Mouse (Mus musculus) ES-E14 (cell line): ENCODE data around the gene Eif4enif1. TPM values are rescaled to one million over a fixed set of nuclear protein-coding genes. Genes with fewer than 3 reads are reported as not detected.

Experiments
- DNase-seq: peaks from one replicate; pipeline ENCODE4 v3.0.0-alpha.2; 2013; ENCODE audit warnings: low read depth, low spot score
- H3K27ac ChIP-seq: 2 replicates; pipeline ENCODE4 v1.5.1; 2012; ENCODE audit warnings: low read depth, mild to moderate bottlenecking, low read length, moderate library complexity, mixed read lengths; ENCODE audit not compliant: poor library complexity, insufficient read depth, severe bottlenecking
- H3K36me3 ChIP-seq: 2 replicates; pipeline ENCODE4 v1.6.1; 2012; ENCODE audit warnings: mild to moderate bottlenecking, low read length, moderate library complexity, mixed read lengths; ENCODE audit not compliant: control insufficient read depth, poor library complexity, insufficient read depth, severe bottlenecking
- H3K4me1 ChIP-seq, 2 experiments: fragments of 150-350 bp in 1 of 2; sonication (generic) in 1 of 2; 2 replicates each; pipeline ENCODE4 v1.6.1; 2012; ENCODE audit warnings: low read length in 2 of 2, mild to moderate bottlenecking in 1 of 2, mixed read lengths in 1 of 2; ENCODE audit not compliant: control insufficient read depth in 2 of 2, insufficient read depth in 2 of 2, poor library complexity in 1 of 2
- H3K4me3 ChIP-seq, 2 experiments: fragments of 150-350 bp in 1 of 2; sonication (generic) in 1 of 2; 2 replicates each; pipeline ENCODE4 v1.5.1; 2012; ENCODE audit warnings: low read length in 2 of 2, low read depth in 1 of 2, mild to moderate bottlenecking in 1 of 2, mixed read lengths in 1 of 2; ENCODE audit not compliant: insufficient read depth in 1 of 2, poor library complexity in 1 of 2, severe bottlenecking in 1 of 2
- H3K9ac ChIP-seq: 2 replicates; pipeline ENCODE4 v1.6.1; 2012; ENCODE audit warnings: low read depth, mild to moderate bottlenecking, low read length, mixed read lengths; ENCODE audit not compliant: poor library complexity, insufficient read depth, severe bottlenecking
- H3K9me3 ChIP-seq: fragments of 150-350 bp; sonication (generic); 2 replicates; pipeline ENCODE4 v1.6.1; 2012; ENCODE audit warnings: low read depth, mild to moderate bottlenecking, low read length; ENCODE audit not compliant: control insufficient read depth, insufficient read depth
- CHD2 ChIP-seq: IDR thresholded peaks from 2 replicates; pipeline ENCODE4 v1.6.1; 2014; ENCODE audit warnings: mild to moderate bottlenecking, low read depth, low read length, inconsistent platforms
- HCFC1 ChIP-seq: IDR thresholded peaks from 2 replicates; pipeline ENCODE4 v1.6.1; 2012; ENCODE audit warnings: low read length, inconsistent platforms, borderline replicate concordance; ENCODE audit not compliant: insufficient read depth
- MAFK ChIP-seq: IDR thresholded peaks from 2 replicates; pipeline ENCODE4 v1.6.1; 2014; ENCODE audit warnings: mild to moderate bottlenecking, low read depth, low read length, inconsistent platforms; ENCODE audit not compliant: insufficient read depth
- ZC3H11A ChIP-seq: IDR thresholded peaks from 2 replicates; pipeline ENCODE4 v1.6.1; 2012; ENCODE audit warnings: low read depth, mild to moderate bottlenecking, inconsistent platforms, low read length, borderline replicate concordance
- ZNF384 ChIP-seq: IDR thresholded peaks from 2 replicates; pipeline ENCODE4 v1.6.1; 2012; ENCODE audit warnings: low read depth, low read length, inconsistent platforms
- in situ Hi-C, 2 experiments: fragments of 600-800 bp; cut with MboI; formaldehyde crosslinking; loops; one replicate each; pipeline ENCODE4 v1.15.1; 2025; ENCODE audit warnings: low sequenced_read_pairs in 2 of 2, inconsistent platforms in 1 of 2; ENCODE audit not compliant: unreplicated experiment in 2 of 2
- total RNA-seq: library from RNA; depleted of rRNA; stranded (reverse); fragments of 300-350 nt; gene quantifications from 2 replicates; pipeline ENCODE4 v1.2.3, GENCODE M21; 2012

Eif4enif1 gene
- total RNA-seq, 1 experiment, result 42.3 TPM

GRCm38 (mm10) chr11:3267133-3267532 is 64.9 kb downstream of the Eif4enif1 start:
- Histone ChIP-seq H3K36me3 (peaks cover 8% of the 10 kb centered on the region; the same call in 1 of the 2 replicates), H3K27ac (no peak overlapping the region; the same call in 1 of the 2 replicates), H3K4me1 (peaks cover 5 to 15% of the 10 kb centered on the region in 2 experiments), H3K9ac (no peak overlapping the region; the same call in 1 of the 2 replicates), H3K9me3 (no peaks in the 10 kb centered on the region), H3K4me3 (peak overlapping the region; percentile 71 to 73)
- no peak for DNase-seq
- TF ChIP-seq CHD2 (no peak), ZNF384 (peak; percentile 67), ZC3H11A (no peak), HCFC1 (no peak), MAFK (no peak)
- in situ Hi-C loops, result no loop called here

DNA sequence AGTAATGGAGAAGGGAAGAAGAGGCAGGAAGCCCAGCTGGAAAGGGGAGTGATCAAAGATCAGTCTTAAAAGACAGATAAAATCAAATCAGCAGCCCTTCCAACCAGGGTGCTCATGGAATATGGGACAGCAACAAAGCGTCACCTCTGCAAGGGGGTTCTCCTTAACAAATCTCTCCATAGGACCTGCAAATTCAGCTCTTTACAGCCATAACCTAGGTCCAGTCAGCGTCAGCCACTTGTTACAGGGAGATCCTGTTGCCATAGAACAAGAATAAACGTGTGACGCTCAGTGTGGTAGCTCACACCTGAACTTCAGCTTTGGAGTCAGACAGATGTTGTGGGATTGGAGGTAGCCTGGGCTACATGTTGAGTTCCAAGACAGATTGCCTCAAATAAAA is 67.0 kb downstream of the Eif4enif1 start:
- Histone ChIP-seq H3K27ac (no peak overlapping the region), H3K4me3 (no peak overlapping the region), H3K4me1 (peaks cover 5 to 15% of the 10 kb centered on the region in 2 experiments), H3K9ac (no peak overlapping the region; the same call in 1 of the 2 replicates), H3K9me3 (no peaks in the 10 kb centered on the region), H3K36me3 (no peaks in the 10 kb centered on the region)
- no peak for DNase-seq
- in situ Hi-C loops, result no loop called here
- no peak for TF ChIP-seq ZNF384
- TF ChIP-seq MAFK, result no peak
- no peak for TF ChIP-seq ZC3H11A
- TF ChIP-seq HCFC1, result no peak
- no peak for TF ChIP-seq CHD2

DNA sequence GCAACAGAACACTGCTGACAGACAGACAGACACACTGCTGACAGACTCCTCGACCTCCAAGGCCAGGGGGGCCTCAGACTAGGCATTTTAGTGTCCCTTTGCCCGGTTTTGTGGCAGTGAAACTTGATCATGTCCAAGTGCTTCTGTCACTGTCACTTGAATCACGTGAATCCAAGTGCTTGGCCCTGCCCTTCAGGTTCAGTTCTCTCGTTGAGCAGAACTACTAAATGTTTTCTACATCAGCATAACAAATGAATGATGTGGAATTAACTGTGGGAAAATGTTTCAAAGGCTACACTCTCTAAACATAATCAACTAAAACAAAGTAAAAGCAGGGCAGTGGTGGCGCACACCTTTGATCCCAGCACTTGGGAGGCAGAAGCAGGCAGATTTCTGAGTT is 76.2 kb downstream of the Eif4enif1 start:
- in situ Hi-C loops, result no loop called here
- no peaks in the 10 kb centered on the region for H3K4me1 ChIP-seq
- no peak overlapping the region for H3K4me3 ChIP-seq
- no peak for DNase-seq
- no peaks in the 10 kb centered on the region for H3K36me3 ChIP-seq
- no peak overlapping the region for H3K9ac ChIP-seq
- no peak overlapping the region for H3K27ac ChIP-seq
- TF ChIP-seq MAFK, result no peak
- TF ChIP-seq CHD2, result no peak
- TF ChIP-seq HCFC1, result no peak
- no peak for TF ChIP-seq ZC3H11A
- TF ChIP-seq ZNF384, result no peak
- no peaks in the 10 kb centered on the region; the same call in 1 of the 2 replicates for H3K9me3 ChIP-seq

DNA sequence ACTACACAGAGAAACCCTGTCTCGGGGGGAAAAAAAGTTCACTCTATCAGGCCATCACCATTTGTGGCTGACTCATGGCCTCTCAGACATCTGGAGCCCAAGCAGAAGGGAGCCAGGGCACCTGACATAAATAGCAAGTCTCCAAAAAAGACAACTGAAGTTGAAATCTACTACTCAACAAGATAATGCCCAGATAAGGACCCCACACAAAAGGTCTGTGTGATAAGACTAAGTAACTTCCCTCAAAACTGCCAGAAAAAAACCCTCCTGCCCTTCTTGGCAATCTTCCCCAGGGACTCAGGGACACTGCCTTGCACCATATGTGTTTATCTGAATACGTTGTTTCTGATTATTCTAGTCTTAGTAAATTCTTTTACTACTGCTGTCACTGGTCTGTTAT is 77.5 kb downstream of the Eif4enif1 start:
- no peak overlapping the region for H3K4me3 ChIP-seq
- no peak for TF ChIP-seq ZC3H11A
- TF ChIP-seq HCFC1, result no peak
- TF ChIP-seq CHD2, result no peak
- TF ChIP-seq ZNF384, result no peak
- TF ChIP-seq MAFK, result no peak
- DNase-seq, result no peak
- H3K9ac ChIP-seq, result no peak overlapping the region
- in situ Hi-C loops, result no loop called here
- H3K27ac ChIP-seq, result no peak overlapping the region
- no peaks in the 10 kb centered on the region for H3K36me3 ChIP-seq
- H3K9me3 ChIP-seq, result no peaks in the 10 kb centered on the region; the same call in 1 of the 2 replicates
- no peaks in the 10 kb centered on the region for H3K4me1 ChIP-seq

GRCm38 (mm10) chr11:3282887-3283286 is 80.7 kb downstream of the Eif4enif1 start:
- peaks cover 2% of the 10 kb centered on the region in 2 experiments; a peak in 1 of 4 replicates for H3K4me1 ChIP-seq
- no peak for DNase-seq
- in situ Hi-C loops, result no loop called here
- no peaks in the 10 kb centered on the region for H3K36me3 ChIP-seq
- no peak overlapping the region for H3K9ac ChIP-seq
- TF ChIP-seq MAFK, result no peak
- no peak for TF ChIP-seq CHD2
- no peak for TF ChIP-seq ZNF384
- no peak for TF ChIP-seq HCFC1
- no peak for TF ChIP-seq ZC3H11A
- no peak overlapping the region for H3K4me3 ChIP-seq
- H3K9me3 ChIP-seq, result no peaks in the 10 kb centered on the region; the same call in 1 of the 2 replicates
- no peak overlapping the region for H3K27ac ChIP-seq
